Mouse (Mus musculus): ENCODE measurements at regions not wholly inside any gene's neighbourhood (a gene's known extent, or its start where the extent isn't known, plus 50 kb on each side); places are given as distances from the start of the nearest gene placed in this dataset.

DNA sequence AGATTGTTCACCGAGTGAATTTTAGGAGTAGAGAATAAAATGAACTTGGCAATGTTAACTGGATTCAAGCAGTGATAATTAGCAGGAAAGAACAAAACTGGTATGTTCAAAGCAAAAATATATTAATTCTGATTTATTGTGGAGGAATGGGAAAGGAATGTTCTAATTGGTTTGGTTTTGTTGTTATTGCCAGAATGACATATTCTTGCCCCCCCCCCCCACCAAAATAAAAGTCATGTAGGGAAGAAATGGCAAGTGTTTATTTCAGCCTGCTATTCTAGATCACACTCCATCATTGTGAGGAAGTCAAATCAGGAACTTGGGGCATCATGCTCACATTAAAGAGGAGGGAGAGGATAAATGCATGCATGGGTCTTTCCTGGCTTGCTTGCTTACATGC is 1064.1 kb upstream of the Lrrtm3 start:
- no peak for TF ChIP-seq ZC3H11A (IDR thresholded peaks at IDR 0.05; ENCODE audit: borderline replicate concordance, low read depth, low read length)
- TF ChIP-seq CHD2 (IDR thresholded peaks at IDR 0.05; ENCODE audit: low read depth, low read length), result no peak
- no peak for TF ChIP-seq MAFK (IDR thresholded peaks at IDR 0.05; ENCODE audit: insufficient read depth, low read depth, low read length)
- no peak for TF ChIP-seq ZNF384 (IDR thresholded peaks at IDR 0.05; ENCODE audit: low read depth, low read length)
